Mouse (Mus musculus): ENCODE measurements at regions not wholly inside any gene's neighbourhood (a gene's known extent, or its start where the extent isn't known, plus 50 kb on each side); places are given as distances from the start of the nearest gene placed in this dataset.

- TF ChIP-seq CTCF (IDR thresholded peaks at IDR 0.05; ENCODE audit: borderline replicate concordance, insufficient read depth, low read depth, low read length): no peak
- TF ChIP-seq POLR2A (IDR thresholded peaks at IDR 0.05; ENCODE audit: borderline replicate concordance, insufficient read depth, low read length): no peak
Measured at GRCm38 (mm10) chr4:54613611-54614010, 331.2 kb upstream of the Zfp462 start.

All from cerebellum, adult 2 months (tissue).